Mouse (Mus musculus) E14TG2a.4 (cell line): ENCODE data around the gene Tmem132d.
"Not testable (repeated sequence)": the region's sequence is repeated elsewhere in the genome, so short reads cannot be mapped to it uniquely, and the experiment has no call there.

Experiments used
- H3K27me3 ChIP-seq: 2 replicates; pipeline ENCODE4 v1.6.1; 2014; ENCODE audit warnings: low read length, control low read depth; ENCODE audit not compliant: insufficient read depth
- H3K36me3 ChIP-seq: 2 replicates; pipeline ENCODE4 v1.6.1; 2014; ENCODE audit warnings: low read length, control low read depth; ENCODE audit not compliant: insufficient read depth
- H3K4me1 ChIP-seq: replicated peaks from 2 replicates; pipeline ENCODE4 v1.6.1; 2014; ENCODE audit warnings: low read depth, low read length, control low read depth
- H3K4me3 ChIP-seq: replicated peaks from 2 replicates; pipeline ENCODE4 v1.5.1; 2014; ENCODE audit warnings: mild to moderate bottlenecking, low read length
- H3K9me3 ChIP-seq: 2 replicates; pipeline ENCODE4 v1.6.1; 2014; ENCODE audit warnings: low read length, control low read depth
- CTCF ChIP-seq: conservative IDR thresholded peaks from 2 replicates; pipeline ENCODE4 v1.5.1; 2014; ENCODE audit warnings: low read length
- NANOG ChIP-seq: IDR thresholded peaks from 2 replicates; pipeline ENCODE4 v1.6.1; 2014; ENCODE audit warnings: borderline replicate concordance, low read length, mixed read lengths
- POU5F1 ChIP-seq: IDR thresholded peaks from 2 replicates; pipeline ENCODE4 v1.6.1; 2014; ENCODE audit warnings: low read length, borderline replicate concordance

Tmem132d gene

DNA sequence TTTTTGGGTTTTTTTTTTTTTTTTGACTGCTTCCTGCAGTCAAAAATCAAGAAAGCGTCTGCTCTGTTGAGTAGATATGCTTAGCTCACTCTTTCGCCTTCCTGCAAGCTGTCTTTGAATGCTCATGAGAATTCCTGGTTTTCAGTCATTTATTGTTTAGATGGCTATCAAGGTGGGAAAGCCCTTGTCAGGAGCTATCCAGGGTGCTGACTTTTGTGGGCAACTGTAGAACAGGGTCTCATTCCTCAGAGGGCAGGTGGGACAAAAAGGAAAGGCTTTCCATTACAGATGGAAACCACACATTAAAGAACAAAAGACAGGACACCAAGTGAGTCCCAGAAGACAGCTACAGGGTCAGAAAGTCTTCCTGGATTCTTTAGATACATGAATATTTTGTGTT lies 360.3 kb downstream of the Tmem132d start:
- no peak overlapping the region for H3K4me3 ChIP-seq
- H3K9me3 ChIP-seq, result no peaks in the 10 kb centered on the region
- no peaks in the 10 kb centered on the region for H3K27me3 ChIP-seq
- TF ChIP-seq POU5F1 (no peak), NANOG (no peak), CTCF (no peak)
- H3K4me1 ChIP-seq, result no peaks in the 10 kb centered on the region
- no peaks in the 10 kb centered on the region for H3K36me3 ChIP-seq

DNA sequence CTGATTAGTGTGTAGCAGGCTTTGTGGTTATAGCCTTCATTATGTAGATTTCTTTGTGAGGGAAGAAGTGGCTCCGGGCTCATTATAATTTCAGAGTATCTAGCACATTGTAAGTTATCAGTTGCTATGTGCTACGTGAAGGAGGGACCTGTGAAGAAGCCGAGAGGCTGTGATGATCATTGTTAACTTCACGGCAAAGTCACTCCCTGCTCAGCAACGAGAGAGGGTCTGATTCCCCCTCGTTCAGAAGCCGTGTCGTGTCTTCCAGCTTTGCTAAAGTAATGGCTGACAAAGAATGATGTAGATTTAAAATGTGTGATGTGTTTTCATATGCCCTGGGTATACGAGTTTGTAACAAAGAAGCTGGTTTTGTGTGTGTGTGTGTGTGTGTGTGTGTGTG lies 391.1 kb downstream of the Tmem132d start:
- no peaks in the 10 kb centered on the region for H3K9me3 ChIP-seq
- H3K4me1 ChIP-seq, result no peaks in the 10 kb centered on the region
- H3K27me3 ChIP-seq, result no peaks in the 10 kb centered on the region
- H3K4me3 ChIP-seq, result no peak overlapping the region
- no peak for TF ChIP-seq POU5F1
- TF ChIP-seq NANOG, result no peak
- no peak for TF ChIP-seq CTCF
- no peaks in the 10 kb centered on the region for H3K36me3 ChIP-seq

DNA sequence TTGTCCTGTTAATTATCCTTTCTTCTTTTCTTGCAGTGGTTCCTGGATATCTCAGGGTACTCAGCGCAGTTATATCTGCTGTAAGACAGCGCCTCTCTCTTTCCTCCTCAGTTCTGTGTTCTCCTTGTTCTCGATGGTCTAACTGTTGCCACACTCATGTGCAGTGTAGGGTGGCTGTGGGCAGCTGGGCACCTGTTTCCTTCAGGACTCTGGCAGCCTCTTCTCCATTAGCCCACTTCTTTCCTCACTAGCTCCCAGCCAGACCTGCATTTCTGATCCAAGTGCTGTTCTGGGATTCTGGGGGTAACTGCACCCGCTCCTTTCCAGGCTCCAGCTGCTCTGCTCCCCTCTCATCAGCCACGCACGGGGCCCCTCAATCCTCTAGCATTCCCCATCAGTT lies 392.8 kb downstream of the Tmem132d start:
- no peak for TF ChIP-seq CTCF
- TF ChIP-seq NANOG, result no peak
- TF ChIP-seq POU5F1, result no peak
- Histone ChIP-seq H3K4me1 (no peaks in the 10 kb centered on the region), H3K4me3 (no peak overlapping the region)

DNA sequence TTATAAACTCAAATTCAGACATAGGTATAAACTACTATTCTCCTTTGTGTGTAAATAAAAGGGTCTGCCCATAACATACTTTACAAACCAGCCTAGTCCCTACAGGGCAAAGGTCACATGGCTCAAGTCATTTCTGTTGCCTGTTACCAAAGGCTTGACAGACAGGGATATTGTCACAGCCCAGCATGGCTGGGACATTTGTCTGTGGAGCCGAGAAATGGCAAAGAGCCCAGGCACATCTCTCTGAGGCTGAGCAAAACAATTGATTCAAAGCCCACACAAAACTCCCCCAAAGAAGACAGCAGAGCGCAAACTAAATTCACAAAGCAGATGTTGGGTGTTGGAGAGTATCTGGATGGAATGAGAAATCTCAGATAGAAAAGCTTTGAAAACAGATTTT lies 405.8 kb downstream of the Tmem132d start:
- H3K4me3 ChIP-seq, result no peak overlapping the region
- no peaks in the 10 kb centered on the region for H3K4me1 ChIP-seq
- no peaks in the 10 kb centered on the region for H3K36me3 ChIP-seq
- no peak for TF ChIP-seq POU5F1
- no peak for TF ChIP-seq NANOG
- TF ChIP-seq CTCF, result no peak
- no peaks in the 10 kb centered on the region for H3K9me3 ChIP-seq
- no peaks in the 10 kb centered on the region for H3K27me3 ChIP-seq

More for the DNA sequence above, 392.8 kb downstream of the Tmem132d start:
- Histone ChIP-seq H3K36me3 (no peaks in the 10 kb centered on the region), H3K27me3 (no peaks in the 10 kb centered on the region), H3K9me3 (no peaks in the 10 kb centered on the region)

DNA sequence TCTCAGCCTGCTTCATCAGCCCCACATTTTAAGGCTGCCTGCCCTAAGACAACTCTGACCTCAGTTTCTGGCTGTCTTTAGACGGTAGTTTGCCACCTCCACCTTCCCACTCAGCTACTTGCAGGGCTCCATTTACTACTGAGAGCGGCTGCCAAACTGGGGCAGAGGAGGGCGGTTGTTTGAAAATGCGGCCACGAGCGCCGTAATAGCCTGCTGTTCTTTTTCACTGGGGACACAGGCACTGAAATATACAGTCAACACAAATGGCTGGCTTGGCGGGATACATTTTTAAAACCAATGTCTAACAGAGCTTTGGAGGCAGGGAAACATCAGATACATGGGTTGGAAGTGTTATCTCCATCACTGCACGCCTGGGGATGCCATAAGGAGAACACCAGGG lies 428.2 kb downstream of the Tmem132d start:
- TF ChIP-seq CTCF, result no peak
- no peak for TF ChIP-seq NANOG
- no peak for TF ChIP-seq POU5F1
- Histone ChIP-seq H3K27me3 (no peaks in the 10 kb centered on the region), H3K4me1 (no peaks in the 10 kb centered on the region), H3K9me3 (no peaks in the 10 kb centered on the region), H3K36me3 (no peaks in the 10 kb centered on the region), H3K4me3 (no peak overlapping the region)

DNA sequence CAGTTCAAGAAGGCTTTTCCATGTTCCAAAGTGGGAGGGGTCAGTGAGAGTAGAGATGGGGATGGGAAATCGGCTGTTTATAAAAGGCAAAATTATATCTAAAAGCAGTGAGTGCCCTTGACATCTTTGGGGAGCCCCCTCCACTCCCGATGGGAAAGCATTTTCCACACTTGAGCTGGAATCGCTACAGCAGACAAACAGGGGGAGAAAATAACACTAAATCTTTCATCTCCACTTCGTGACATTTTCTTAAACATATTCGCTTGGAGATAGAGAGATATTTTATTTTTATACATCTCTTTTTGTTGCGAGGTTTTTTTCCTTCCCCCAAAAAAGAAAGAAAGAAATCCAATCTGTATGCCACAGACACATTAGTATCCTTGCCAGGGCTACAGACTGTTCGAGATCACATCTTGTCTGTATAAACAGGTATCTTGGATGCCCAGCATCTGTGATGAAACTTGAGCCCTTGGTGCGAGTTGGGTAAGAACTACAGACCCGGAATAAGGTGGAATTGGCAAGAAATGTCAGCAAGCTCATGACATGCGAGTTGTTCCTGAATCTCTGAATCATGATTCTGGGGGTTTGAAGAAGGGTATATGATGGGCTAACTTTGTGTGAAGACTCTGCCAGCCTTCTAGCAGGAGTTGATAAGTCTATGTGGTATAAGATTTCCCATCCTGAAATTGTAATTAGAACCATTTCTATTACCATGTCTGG lies 436.2 kb downstream of the Tmem132d start:
- no peak for TF ChIP-seq NANOG
- TF ChIP-seq POU5F1, result no peak
- no peak for TF ChIP-seq CTCF
- Histone ChIP-seq H3K27me3 (no peaks in the 10 kb centered on the region), H3K4me1 (no peaks in the 10 kb centered on the region), H3K36me3 (no peaks in the 10 kb centered on the region), H3K4me3 (no peak overlapping the region), H3K9me3 (no peaks in the 10 kb centered on the region)

DNA sequence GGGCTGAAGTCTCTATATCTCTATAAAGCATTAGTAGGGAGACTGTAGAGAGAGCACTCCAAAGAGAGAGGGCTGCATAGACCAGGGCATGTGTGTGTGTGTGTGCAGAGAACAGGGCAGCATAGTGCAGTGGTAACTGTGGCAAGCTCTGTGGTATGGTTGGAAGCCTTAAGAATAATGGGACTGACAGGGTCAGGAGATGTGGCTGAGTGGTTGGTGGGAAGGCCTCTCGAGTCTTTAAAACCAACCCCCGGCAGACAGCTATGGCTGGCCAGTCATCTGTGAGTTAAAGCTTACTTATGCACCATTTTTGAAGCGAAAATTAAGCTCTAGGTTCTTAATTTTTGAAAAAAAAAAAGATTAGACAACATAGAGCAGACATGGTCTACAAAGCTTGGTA lies 439.4 kb downstream of the Tmem132d start:
- H3K9me3 ChIP-seq, result no peaks in the 10 kb centered on the region
- H3K4me1 ChIP-seq, result no peaks in the 10 kb centered on the region
- no peak overlapping the region for H3K4me3 ChIP-seq
- H3K36me3 ChIP-seq, result no peaks in the 10 kb centered on the region
- no peaks in the 10 kb centered on the region for H3K27me3 ChIP-seq
- TF ChIP-seq POU5F1, result no peak
- TF ChIP-seq NANOG, result no peak
- no peak for TF ChIP-seq CTCF

DNA sequence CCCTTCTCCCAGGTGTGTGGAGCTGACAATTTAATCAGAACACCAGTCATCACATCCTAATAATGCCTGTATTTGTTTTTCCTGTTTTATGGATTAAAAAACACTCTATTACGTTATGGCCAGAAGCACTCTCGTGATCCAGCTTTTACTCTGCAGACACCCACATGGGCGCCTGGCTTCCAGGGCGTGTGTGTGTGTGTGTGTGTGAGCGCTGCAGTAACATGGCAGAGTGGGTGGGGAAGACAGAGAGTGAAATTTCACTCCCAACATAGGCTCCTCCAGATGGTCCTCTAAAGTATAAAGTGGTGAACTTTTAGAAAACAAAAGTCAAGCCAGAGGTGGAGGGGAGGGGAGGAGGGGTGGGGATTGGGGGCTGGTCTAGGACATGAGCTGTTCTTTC lies 442.1 kb downstream of the Tmem132d start:
- Histone ChIP-seq H3K4me1 (no peaks in the 10 kb centered on the region), H3K27me3 (no peaks in the 10 kb centered on the region), H3K9me3 (no peaks in the 10 kb centered on the region), H3K36me3 (no peaks in the 10 kb centered on the region), H3K4me3 (no peak overlapping the region)
- no peak for TF ChIP-seq POU5F1

DNA sequence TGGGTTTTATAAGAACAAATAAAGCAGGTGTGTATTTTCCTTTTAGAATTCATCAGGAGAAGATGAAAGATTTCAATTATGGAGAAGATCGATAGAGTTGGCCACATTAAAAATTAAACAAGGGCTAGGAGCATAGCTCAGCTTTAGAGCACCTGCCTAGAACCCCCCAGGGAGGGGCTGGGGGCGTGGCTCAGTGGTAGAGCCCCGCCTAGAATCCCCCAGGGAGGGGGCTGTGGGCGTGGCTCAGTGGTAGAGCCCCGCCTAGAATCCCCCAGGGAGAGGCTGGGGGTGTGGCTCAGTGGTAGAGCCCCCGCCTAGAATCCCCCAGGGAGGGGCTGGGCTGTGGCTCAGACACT lies 452.9 kb downstream of the Tmem132d start:
- H3K36me3 ChIP-seq, H3K4me3 ChIP-seq, H3K27me3 ChIP-seq: not testable (repeated sequence)

DNA sequence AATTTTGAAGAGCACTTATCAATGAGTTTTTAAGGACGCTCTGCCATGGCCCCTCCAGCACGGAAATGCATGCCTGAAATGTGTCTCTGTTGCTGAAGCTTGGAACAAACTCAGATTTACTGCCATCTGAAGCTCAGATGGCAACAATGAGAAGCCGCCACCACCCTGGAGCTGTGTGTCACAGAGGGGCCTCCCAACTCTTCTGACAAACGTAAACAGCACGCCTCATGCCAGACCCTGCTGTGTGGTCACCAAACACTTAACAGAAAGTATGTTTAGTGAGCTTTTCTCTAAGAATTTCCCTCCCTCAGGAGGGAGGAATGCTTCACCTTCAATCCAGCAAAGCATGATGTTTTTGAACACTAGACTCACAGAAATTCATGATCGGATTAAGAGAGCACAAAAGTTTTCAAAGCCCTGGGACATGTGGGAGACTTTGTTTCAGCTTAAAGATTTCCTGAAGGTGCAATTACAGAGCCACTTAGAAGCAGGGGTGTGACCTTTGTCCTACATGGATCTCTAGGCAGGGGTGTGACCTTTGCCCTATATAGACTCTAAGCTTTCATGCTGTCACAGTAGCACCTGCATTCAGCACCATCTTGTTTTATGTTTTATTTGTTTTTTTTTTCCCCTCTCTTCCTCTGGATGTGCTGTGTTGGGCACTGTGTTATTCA lies 453.4 kb downstream of the Tmem132d start:
- Histone ChIP-seq H3K4me3 (no peak overlapping the region), H3K4me1 (peaks cover 8% of the 10 kb centered on the region), H3K9me3 (no peaks in the 10 kb centered on the region), H3K36me3 (no peaks in the 10 kb centered on the region), H3K27me3 (no peaks in the 10 kb centered on the region)
- no peak; the same call in 1 of the 2 replicates for TF ChIP-seq NANOG

More for the DNA sequence above, 452.9 kb downstream of the Tmem132d start:
- H3K9me3 ChIP-seq, H3K4me1 ChIP-seq: not testable (repeated sequence)
